Mouse (Mus musculus): Measurements from ENCODE around the gene Gnpnat1.

DNA sequence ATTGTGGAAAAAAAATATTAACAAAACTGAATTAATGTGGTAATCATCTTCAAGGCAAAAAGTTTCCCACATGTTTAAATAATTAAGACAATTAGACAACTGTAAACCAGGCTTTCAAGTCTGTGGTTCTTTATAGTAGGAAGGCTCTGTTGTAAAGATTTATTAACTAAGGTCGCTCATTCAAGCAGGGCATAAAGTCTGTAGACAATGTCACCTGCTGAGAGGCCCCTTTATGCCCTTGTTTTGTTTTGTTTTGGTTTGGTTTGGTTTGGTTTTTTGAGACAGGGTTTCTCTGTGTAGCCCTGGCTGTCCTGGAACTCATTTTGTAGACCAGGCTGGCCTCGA, 34.2 kb upstream of the Gnpnat1 start:
- no peak for TF ChIP-seq CTCF (IDR thresholded peaks at IDR 0.05)
- no peak for TF ChIP-seq POLR2A (IDR thresholded peaks at IDR 0.05; ENCODE audit: insufficient read depth, low read depth, low read length)

Measured in heart, adult 2 months (tissue).